Mouse (Mus musculus) stomach, embryonic 15.5 days (tissue): ENCODE data around the gene Osbpl6. TPM values are rescaled to one million over a fixed set of nuclear protein-coding genes. Genes with fewer than 3 reads are reported as not detected.

Experiments used
- ATAC-seq: fragments of 200-750 bp; cut with Nextera tagmentation; 2 replicates; pipeline ENCODE4 v1.8.0; 2017; ENCODE audit warnings: low read depth, moderate number of reproducible peaks, moderate TSS enrichment; ENCODE audit not compliant: insufficient read depth, low FRiP score
- H3K27ac ChIP-seq: fragments of 300-500 bp; sonication (generic); 2 replicates; pipeline ENCODE4 v1.5.1; 2015; ENCODE audit warnings: mild to moderate bottlenecking, inconsistent platforms
- H3K27me3 ChIP-seq: fragments of 300-500 bp; sonication (generic); replicated peaks from 2 replicates; pipeline ENCODE4 v1.6.1; 2015; ENCODE audit warnings: inconsistent platforms
- H3K36me3 ChIP-seq: fragments of 300-500 bp; sonication (generic); 2 replicates; pipeline ENCODE4 v1.6.1; 2015; ENCODE audit warnings: inconsistent platforms
- H3K4me1 ChIP-seq: fragments of 300-500 bp; sonication (generic); 2 replicates; pipeline ENCODE4 v1.6.1; 2015; ENCODE audit warnings: inconsistent platforms
- H3K4me2 ChIP-seq: fragments of 300-500 bp; sonication (generic); 2 replicates; pipeline ENCODE4 v1.6.1; 2015; ENCODE audit warnings: mild to moderate bottlenecking, inconsistent platforms
- H3K4me3 ChIP-seq: fragments of 300-500 bp; sonication (generic); replicated peaks from 2 replicates; pipeline ENCODE4 v1.5.1; 2015; ENCODE audit warnings: inconsistent platforms
- H3K9ac ChIP-seq: fragments of 300-500 bp; sonication (generic); 2 replicates; pipeline ENCODE4 v1.6.1; 2015; ENCODE audit warnings: inconsistent platforms
- H3K9me3 ChIP-seq: fragments of 300-500 bp; sonication (generic); 2 replicates; pipeline ENCODE4 v1.6.1; 2016; ENCODE audit warnings: inconsistent platforms
- WGBS: fragments of 180-500 bp; shearing (Covaris S2); methylation state at CpG from one replicate; pipeline ENCODE4 v1.1.7; 2015; 5-methylcytosine and 5-hydroxymethylcytosine counted together
- polyA plus RNA-seq: library from polyadenylated mRNA; unstranded; fragments of >200 nt; fragmentation: Nextera tagmentation; extraction: Ambion mirVana; gene quantifications from 2 replicates; pipeline ENCODE4 v1.2.1, GENCODE M21; 2015

The Osbpl6 gene
- polyA plus RNA-seq: 10.5 and 11.6 TPM in 2 replicates

GRCm38 (mm10) chr2:76406151-76406936 lies at the start of gene Osbpl6:
TSS of gene Osbpl6 (plus strand) at chr2:76406508.
- peak; percentile 89 for ATAC-seq
- Histone ChIP-seq H3K9ac (peak within 1 kb of the TSS; percentile 73), H3K4me3 (peak within 1 kb of the TSS; percentile 85), H3K4me1 (0 out of 2 replicates have a peak, but pooled peaks cover 4% of the 10 kb centered on the region), H3K9me3 (no peaks in the 10 kb centered on the region), H3K27me3 (no peaks in the 10 kb centered on the region), H3K4me2 (peak within 1 kb of the TSS; percentile 93), H3K36me3 (no peaks in the 10 kb centered on the region), H3K27ac (peak within 1 kb of the TSS; percentile 76)
- under 1% methylated on average over 81 of the region's 89 CpGs for WGBS

GRCm38 (mm10) chr2:76360226-76360625 lies 46.1 kb upstream of the Osbpl6 start, which contains the start of gene Cyct:
TSS of gene Cyct (minus strand) at chr2:76360450.
- H3K27ac ChIP-seq: no peak within 1 kb of the TSS
- H3K9me3 ChIP-seq: no peaks in the 10 kb centered on the region
- H3K4me2 ChIP-seq: no peak within 1 kb of the TSS
- H3K36me3 ChIP-seq: no peaks in the 10 kb centered on the region
- 85% methylated on average over 11 of the region's 11 CpGs for whole genome bisulfite sequencing
- no peaks in the 10 kb centered on the region for H3K27me3 ChIP-seq
- no peaks in the 10 kb centered on the region for H3K4me1 ChIP-seq
- no peak for ATAC-seq
- no peak within 1 kb of the TSS for H3K9ac ChIP-seq
- H3K4me3 ChIP-seq: no peak within 1 kb of the TSS

GRCm38 (mm10) chr2:76362111-76362510 lies 44.2 kb upstream of the Osbpl6 start:
- H3K36me3 ChIP-seq: no peaks in the 10 kb centered on the region
- H3K9me3 ChIP-seq: no peaks in the 10 kb centered on the region
- H3K4me2 ChIP-seq: no peak overlapping the region
- no peak overlapping the region for H3K9ac ChIP-seq
- no peaks in the 10 kb centered on the region for H3K27me3 ChIP-seq
- 42% methylated on average over 2 of the region's 2 CpGs for WGBS
- no peak for ATAC-seq
- H3K4me1 ChIP-seq: no peaks in the 10 kb centered on the region
- H3K27ac ChIP-seq: no peak overlapping the region
- H3K4me3 ChIP-seq: no peak overlapping the region

GRCm38 (mm10) chr2:76365811-76366210 lies 40.5 kb upstream of the Osbpl6 start:
- no peak overlapping the region for H3K9ac ChIP-seq
- no peaks in the 10 kb centered on the region for H3K36me3 ChIP-seq
- WGBS: 71% methylated on average over 4 of the region's 4 CpGs

GRCm38 (mm10) chr2:76367188-76367922 lies 39.0 kb upstream of the Osbpl6 start:
- no peak overlapping the region for H3K4me3 ChIP-seq
- no peaks in the 10 kb centered on the region for H3K36me3 ChIP-seq
- H3K4me2 ChIP-seq: no peak overlapping the region
- 13% methylated on average over 9 of the region's 9 CpGs for WGBS
- H3K27me3 ChIP-seq: no peaks in the 10 kb centered on the region
- H3K9ac ChIP-seq: no peak overlapping the region
- no peaks in the 10 kb centered on the region for H3K9me3 ChIP-seq
- H3K4me1 ChIP-seq: peaks cover 4% of the 10 kb centered on the region; the same call in 1 of the 2 replicates
- no peak for ATAC-seq
- no peak overlapping the region for H3K27ac ChIP-seq

More at GRCm38 (mm10) chr2:76365811-76366210, 40.5 kb upstream of the Osbpl6 start:
- Histone ChIP-seq H3K9me3 (no peaks in the 10 kb centered on the region), H3K27me3 (no peaks in the 10 kb centered on the region), H3K4me2 (no peak overlapping the region), H3K4me3 (no peak overlapping the region), H3K4me1 (peaks cover under 1% of the 10 kb centered on the region; the same call in 1 of the 2 replicates), H3K27ac (no peak overlapping the region)
- ATAC-seq: no peak

- H3K9ac ChIP-seq: no peak overlapping the region
- no peaks in the 10 kb centered on the region for H3K9me3 ChIP-seq
- no peak for ATAC-seq
- H3K4me1 ChIP-seq: peaks cover 4% of the 10 kb centered on the region; the same call in 1 of the 2 replicates
- H3K27ac ChIP-seq: no peak overlapping the region; the same call in 1 of the 2 replicates
- H3K36me3 ChIP-seq: no peaks in the 10 kb centered on the region; the same call in 1 of the 2 replicates
- no peaks in the 10 kb centered on the region for H3K27me3 ChIP-seq
- H3K4me2 ChIP-seq: 0 out of 2 replicates have a peak overlapping the region, but pooled peaks have one; percentile 95
- H3K4me3 ChIP-seq: peak overlapping the region; percentile 100; the same call in 1 of the 2 replicates
- 66% methylated on average over 13 of the region's 13 CpGs for WGBS
Measured at GRCm38 (mm10) chr2:76368861-76369660, 37.2 kb upstream of the Osbpl6 start.

GRCm38 (mm10) chr2:76369821-76370655 lies 36.3 kb upstream of the Osbpl6 start, which contains the start of gene Rbm45:
TSS of gene Rbm45 (plus strand) at chr2:76369984.
- Histone ChIP-seq H3K36me3 (peaks cover 6% of the 10 kb centered on the region; the same call in 1 of the 2 replicates), H3K4me1 (peaks cover 4% of the 10 kb centered on the region; the same call in 1 of the 2 replicates), H3K4me2 (peak within 1 kb of the TSS; percentile 95), H3K9ac (peak within 1 kb of the TSS; percentile 81), H3K4me3 (peak within 1 kb of the TSS; percentile 100), H3K27me3 (no peaks in the 10 kb centered on the region), H3K9me3 (no peaks in the 10 kb centered on the region), H3K27ac (peak within 1 kb of the TSS; percentile 61)
- WGBS: under 1% methylated on average over 61 of the region's 61 CpGs
- peak; percentile 89 for ATAC-seq

- no peak overlapping the region for H3K27ac ChIP-seq
- ATAC-seq: no peak
- peak overlapping the region; percentile 95 for H3K4me2 ChIP-seq
- H3K9me3 ChIP-seq: no peaks in the 10 kb centered on the region
- H3K36me3 ChIP-seq: peaks cover 7% of the 10 kb centered on the region; the same call in 1 of the 2 replicates
- WGBS: 1% methylated on average over 7 of the region's 7 CpGs
- H3K9ac ChIP-seq: peak overlapping the region; percentile 81
- H3K27me3 ChIP-seq: no peaks in the 10 kb centered on the region
- H3K4me3 ChIP-seq: peak overlapping the region; percentile 100
- H3K4me1 ChIP-seq: peaks cover 4% of the 10 kb centered on the region; the same call in 1 of the 2 replicates
Measured at GRCm38 (mm10) chr2:76370656-76370922, 35.7 kb upstream of the Osbpl6 start.

GRCm38 (mm10) chr2:76372244-76372643 lies 34.1 kb upstream of the Osbpl6 start:
- no peak for ATAC-seq
- H3K4me1 ChIP-seq: peaks cover 4% of the 10 kb centered on the region; the same call in 1 of the 2 replicates
- no peaks in the 10 kb centered on the region for H3K27me3 ChIP-seq
- no peak overlapping the region for H3K27ac ChIP-seq
- no peaks in the 10 kb centered on the region for H3K9me3 ChIP-seq
- 74% methylated on average over 4 of the region's 4 CpGs for WGBS
- no peak overlapping the region for H3K4me3 ChIP-seq
- H3K9ac ChIP-seq: no peak overlapping the region
- H3K4me2 ChIP-seq: no peak overlapping the region
- peaks cover 7% of the 10 kb centered on the region; the same call in 1 of the 2 replicates for H3K36me3 ChIP-seq

- H3K27me3 ChIP-seq: no peaks in the 10 kb centered on the region
- no peak overlapping the region for H3K4me3 ChIP-seq
- H3K9me3 ChIP-seq: no peaks in the 10 kb centered on the region
- ATAC-seq: no peak
- 91% methylated on average over 6 of the region's 6 CpGs for WGBS
- no peak overlapping the region for H3K9ac ChIP-seq
- H3K4me1 ChIP-seq: peaks cover 4% of the 10 kb centered on the region; the same call in 1 of the 2 replicates
- H3K36me3 ChIP-seq: peaks cover 14% of the 10 kb centered on the region
- H3K27ac ChIP-seq: no peak overlapping the region
- no peak overlapping the region for H3K4me2 ChIP-seq
Measured at GRCm38 (mm10) chr2:76374544-76375206, 31.6 kb upstream of the Osbpl6 start.
